ENCODE assay signal across 9 mouse cellular contexts in the genomic region with DNA sequence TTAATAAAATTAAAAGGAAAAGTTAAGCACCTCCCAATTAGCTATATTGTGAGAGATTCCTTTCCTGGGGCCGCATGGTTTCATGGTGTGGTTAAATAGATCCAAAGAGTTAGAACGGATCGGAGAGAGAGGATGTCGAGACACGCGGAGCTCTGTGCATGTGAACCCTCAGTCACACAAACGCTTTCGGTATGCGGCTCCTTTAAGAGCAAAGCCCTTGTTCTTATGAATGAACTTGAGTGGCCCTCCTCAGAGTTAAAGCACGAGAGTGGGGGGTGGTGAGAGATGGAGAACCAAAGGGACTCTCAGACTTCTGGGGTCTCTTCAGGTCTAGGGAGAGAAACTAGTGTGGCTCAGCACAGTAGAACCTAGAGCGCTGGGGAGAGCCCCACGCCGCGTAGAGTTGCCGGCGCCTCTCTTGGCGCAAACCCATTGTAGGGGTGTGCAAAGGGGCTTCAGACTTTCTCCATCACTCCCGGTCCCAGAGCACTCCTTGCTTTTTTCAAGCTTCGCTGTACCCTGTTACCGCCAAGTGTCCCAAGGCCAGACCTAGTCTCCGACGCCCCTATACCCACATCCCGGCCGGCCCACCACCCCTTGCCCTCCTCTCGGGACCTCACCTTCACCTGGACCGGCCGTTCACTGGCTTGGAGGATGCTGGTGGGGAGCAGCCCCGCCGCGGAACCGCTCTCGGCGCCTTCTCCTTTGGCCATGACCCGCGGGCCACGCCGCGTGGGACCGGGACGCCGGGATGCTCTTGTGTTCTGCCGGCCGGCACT. TPM values are rescaled to one million over a fixed set of nuclear protein-coding genes. Genes with fewer than 3 reads are reported as not detected.
DNase-seq lines count a peak whose midpoint lies in the region; ATAC-seq and TF ChIP-seq lines count a peak whose summit lies in the region.
"Had no signal": no experiment of that assay in that cellular context is flagged by ENCODE, and none has a peak within 500 bp of the region (broad histone marks: within the 10 kb centered on the region; RNA-seq: fewer than 3 reads in every experiment).

No protein-coding gene starts in this region.

- no peak for ATAC-seq in heart, embryonic 14.5 days (ENCODE audit: insufficient number of reproducible peaks, insufficient read depth, low FRiP score, low read depth)
- ATAC-seq in liver, embryonic 14.5 days (ENCODE audit: insufficient read depth), result no peak
- ATAC-seq in neural tube, embryonic 15.5 days (ENCODE audit: low FRiP score), result peak; percentile 51

- peak overlapping the region; percentile 61 for H3K9ac ChIP-seq in heart, embryonic 14.5 days (ENCODE audit: low read length)
- no peak overlapping the region for H3K9ac ChIP-seq in liver, embryonic 14.5 days (replicated peaks)
- H3K9ac ChIP-seq in neural tube, embryonic 15.5 days (replicated peaks), result peak overlapping the region; percentile 60

- H3K36me3 ChIP-seq in heart, embryonic 14.5 days (ENCODE audit: control insufficient read depth, insufficient read depth, low read length), result no peaks in the 10 kb centered on the region
- H3K36me3 ChIP-seq in liver, embryonic 14.5 days (replicated peaks; ENCODE audit: control insufficient read depth, insufficient read depth, low read depth), result no peaks in the 10 kb centered on the region
- H3K36me3 ChIP-seq in neural tube, embryonic 15.5 days, result no peaks in the 10 kb centered on the region

- H3K4me3 ChIP-seq in left cerebral cortex, adult 2 months, result peak overlapping the region; percentile 56
- H3K4me3 ChIP-seq in bone marrow, adult 2 months (replicated peaks; ENCODE audit: control insufficient read depth, low read depth, low read length), result peak overlapping the region; percentile 13
- H3K4me3 ChIP-seq in heart, embryonic 14.5 days (ENCODE audit: control insufficient read depth in 1 of 2, insufficient read depth in 1 of 2, low read depth in 1 of 2, low read length in 2 of 2), result peak overlapping the region; percentile 40 to 53
- H3K4me3 ChIP-seq in liver, embryonic 14.5 days (ENCODE audit: insufficient read depth in 1 of 2, low read depth in 2 of 2, low read length in 2 of 2), result peak overlapping the region; percentile 29 to 43; a peak in 3 of 4 replicates
- H3K4me3 ChIP-seq in neural tube, embryonic 15.5 days (replicated peaks), result peak overlapping the region; percentile 59
- H3K4me3 ChIP-seq: erythroblast, embryonic 14.5 days had no signal

- 2% methylated on average over 43 of the region's 43 CpGs for WGBS in bone marrow, adult 2 months
- WGBS in heart, embryonic 14.5 days, result under 1% methylated on average over 43 of the region's 43 CpGs
- WGBS in liver, embryonic 14.5 days (ENCODE audit: insufficient replicate concordance), result under 1% methylated on average over 43 of the region's 43 CpGs
- under 1% methylated on average over 43 of the region's 43 CpGs for WGBS in neural tube, embryonic 15.5 days

- peaks cover 37% of the 10 kb centered on the region for H3K27me3 ChIP-seq in heart, embryonic 14.5 days (ENCODE audit: control insufficient read depth, insufficient read depth, low read length)
- H3K27me3 ChIP-seq in liver, embryonic 14.5 days (ENCODE audit: control insufficient read depth, insufficient read depth, low read length), result peaks cover 42% of the 10 kb centered on the region
- H3K27me3 ChIP-seq in neural tube, embryonic 15.5 days (replicated peaks), result no peaks in the 10 kb centered on the region; the same call in 1 of the 2 replicates

- intact Hi-C loops in left cerebral cortex, adult 2 months (cut with DNase I), result no loop called here
- intact Hi-C loops in left cerebral cortex, postnatal 10 days (cut with DNase I), result no loop called here
- intact Hi-C loops in left cerebral cortex, postnatal 14 days (cut with DNase I), result no loop called here

- DNase-seq in left cerebral cortex, adult 2 months (ENCODE audit: extremely low spot score in 1 of 2, low spot score in 2 of 2), result peak in 1 of 2 experiments; percentile 19
- DNase-seq in left cerebral cortex, postnatal 10 days (ENCODE audit: extremely low spot score in 1 of 2, low spot score in 2 of 2), result no peak
- no peak for DNase-seq in liver, embryonic 14.5 days (ENCODE audit: low read depth in 3 of 3, low spot score in 3 of 3)
- DNase-seq in left cerebral cortex, postnatal 14 days (ENCODE audit: low spot score in 2 of 2), result no peak
- DNase-seq in layer of hippocampus, adult 8-10 months (ENCODE audit: low spot score in 2 of 2), result no peak

- no peak for TF ChIP-seq CTCF in left cerebral cortex, adult 2 months (IDR thresholded peaks at IDR 0.05)
- no peak for TF ChIP-seq CTCF in bone marrow, adult 2 months (IDR thresholded peaks at IDR 0.05; ENCODE audit: control insufficient read depth, insufficient read depth, low read length)
- TF ChIP-seq CTCF in liver, embryonic 14.5 days (IDR thresholded peaks at IDR 0.05; ENCODE audit: low read depth), result no peak

- H3K4me2 ChIP-seq in heart, embryonic 14.5 days (ENCODE audit: low read length), result peak overlapping the region; percentile 98
- peak overlapping the region; percentile 59 for H3K4me2 ChIP-seq in liver, embryonic 14.5 days (ENCODE audit: low read depth)
- peak overlapping the region; percentile 100 for H3K4me2 ChIP-seq in neural tube, embryonic 15.5 days

- H3K27ac ChIP-seq in left cerebral cortex, adult 2 months, result peak overlapping the region; percentile 72
- H3K27ac ChIP-seq in bone marrow, adult 2 months (ENCODE audit: control insufficient read depth, insufficient read depth, low read depth, low read length, poor library complexity), result no peak overlapping the region; the same call in 1 of the 2 replicates
- no peak overlapping the region for H3K27ac ChIP-seq in heart, embryonic 14.5 days (replicated peaks in 1 of 2; ENCODE audit: control insufficient read depth in 1 of 2, insufficient read depth in 1 of 2, low read depth in 2 of 2, low read length in 2 of 2)
- no peak overlapping the region for H3K27ac ChIP-seq in liver, embryonic 14.5 days
- H3K27ac ChIP-seq in neural tube, embryonic 15.5 days (replicated peaks), result peak overlapping the region; percentile 51; the same call in 1 of the 2 replicates

- TF ChIP-seq EP300 in liver, embryonic 14.5 days (IDR thresholded peaks at IDR 0.05; ENCODE audit: low read depth), result no peak

- no peaks in the 10 kb centered on the region for H3K9me3 ChIP-seq in heart, embryonic 14.5 days (ENCODE audit: control insufficient read depth, low read length)
- no peaks in the 10 kb centered on the region for H3K9me3 ChIP-seq in liver, embryonic 14.5 days (ENCODE audit: control insufficient read depth, low read length)
- H3K9me3 ChIP-seq in neural tube, embryonic 15.5 days (replicated peaks), result no peaks in the 10 kb centered on the region

- peaks cover 4% of the 10 kb centered on the region for H3K4me1 ChIP-seq in bone marrow, adult 2 months (ENCODE audit: control insufficient read depth, insufficient read depth, low read length)
- peaks cover 16 to 31% of the 10 kb centered on the region in 2 experiments for H3K4me1 ChIP-seq in heart, embryonic 14.5 days (ENCODE audit: control insufficient read depth in 2 of 2, insufficient read depth in 2 of 2, low read length in 2 of 2)
- H3K4me1 ChIP-seq in liver, embryonic 14.5 days (replicated peaks; ENCODE audit: control insufficient read depth in 2 of 2, insufficient read depth in 2 of 2, low read length in 1 of 2), result peaks cover 0 to 4% of the 10 kb centered on the region in 2 experiments; a peak in 3 of 4 replicates
- H3K4me1 ChIP-seq in neural tube, embryonic 15.5 days, result peaks cover 48% of the 10 kb centered on the region

- no peak for TF ChIP-seq POLR2A in bone marrow, adult 2 months (IDR thresholded peaks at IDR 0.05; ENCODE audit: borderline replicate concordance, control insufficient read depth, low read depth, low read length)

RNA-seq across cellular contexts. Expression of a gene that starts 0.5 kb away (rescaled TPM):
- total RNA-seq in left cerebral cortex, adult 2 months (2021), result 10 to 100 TPM; 35.0 to 39.8 TPM
- total RNA-seq in left cerebral cortex, postnatal 10 days (2021), result 10 to 100 TPM; 47.0 to 58.6 TPM
- polyA plus RNA-seq in bone marrow, adult 2 months (2011; ENCODE audit: insufficient read depth, insufficient read length, low replicate concordance, missing spikeins), result not detected in 2 replicates
- polyA plus RNA-seq in heart, embryonic 14.5 days (2014; fragmentation: Nextera tagmentation; extraction: Ambion mirVana), result 0.38 and 0.42 TPM in 2 replicates
- 0.03 and 0.08 TPM in 2 replicates for polyA plus RNA-seq in liver, embryonic 14.5 days (2012; rRNA removed)
- polyA plus RNA-seq in liver, embryonic 14.5 days (2014; fragmentation: Nextera tagmentation; extraction: Ambion mirVana), result 0.22 TPM in 1 of 2 replicates, not detected in the other
- 23.3 and 29.3 TPM in 2 replicates for polyA plus RNA-seq in neural tube, embryonic 15.5 days (2015; fragmentation: Nextera tagmentation; extraction: Ambion mirVana)
- 10 to 100 TPM; 57.2 to 63.3 TPM for total RNA-seq in left cerebral cortex, postnatal 14 days (2021)
- total RNA-seq in layer of hippocampus, adult 8-10 months (2022), result 10 to 100 TPM; 26.7 to 32.6 (median 30.9) TPM
- polyA plus RNA-seq: erythroblast, embryonic 14.5 days had no signal

RNA-seq across cellular contexts. Expression of a gene that starts 34.9 kb away (rescaled TPM):
- 10 to 100 TPM; 11.3 to 12.0 TPM for total RNA-seq in left cerebral cortex, adult 2 months (2021)
- total RNA-seq in left cerebral cortex, postnatal 10 days (2021), result 10 to 100 TPM; 35.0 to 39.2 TPM
- polyA plus RNA-seq in bone marrow, adult 2 months (2011; ENCODE audit: insufficient read depth, insufficient read length, low replicate concordance, missing spikeins), result 0.40 and 0.60 TPM in 2 replicates
- polyA plus RNA-seq in heart, embryonic 14.5 days (2014; fragmentation: Nextera tagmentation; extraction: Ambion mirVana), result 0.35 and 0.63 TPM in 2 replicates
- 0.37 and 0.53 TPM in 2 replicates for polyA plus RNA-seq in liver, embryonic 14.5 days (2012; rRNA removed)
- 0.44 and 0.52 TPM in 2 replicates for polyA plus RNA-seq in liver, embryonic 14.5 days (2014; fragmentation: Nextera tagmentation; extraction: Ambion mirVana)
- 38.2 and 52.3 TPM in 2 replicates for polyA plus RNA-seq in neural tube, embryonic 15.5 days (2015; fragmentation: Nextera tagmentation; extraction: Ambion mirVana)
- 10 to 100 TPM; 20.6 to 23.4 TPM for total RNA-seq in left cerebral cortex, postnatal 14 days (2021)
- 10 to 100 TPM; 25.0 to 29.0 (median 27.5) TPM for total RNA-seq in layer of hippocampus, adult 8-10 months (2022)

RNA-seq across cellular contexts. Expression of a gene that starts 55.9 kb away (rescaled TPM):
- total RNA-seq in left cerebral cortex, adult 2 months (2021), result 10 to 100 TPM; 17.9 to 21.8 TPM
- total RNA-seq in left cerebral cortex, postnatal 10 days (2021), result 10 to 100 TPM; 21.4 to 26.6 TPM
- polyA plus RNA-seq in bone marrow, adult 2 months (2011; ENCODE audit: insufficient read depth, insufficient read length, low replicate concordance, missing spikeins), result 7.3 and 12.3 TPM in 2 replicates
- polyA plus RNA-seq in heart, embryonic 14.5 days (2014; fragmentation: Nextera tagmentation; extraction: Ambion mirVana), result 11.1 and 12.1 TPM in 2 replicates
- 2.4 and 3.7 TPM in 2 replicates for polyA plus RNA-seq in liver, embryonic 14.5 days (2012; rRNA removed)
- polyA plus RNA-seq in liver, embryonic 14.5 days (2014; fragmentation: Nextera tagmentation; extraction: Ambion mirVana), result 5.2 and 5.3 TPM in 2 replicates
- 21.0 and 21.9 TPM in 2 replicates for polyA plus RNA-seq in neural tube, embryonic 15.5 days (2015; fragmentation: Nextera tagmentation; extraction: Ambion mirVana)
- total RNA-seq in left cerebral cortex, postnatal 14 days (2021), result 10 to 100 TPM; 22.8 to 22.9 TPM
- 10 to 100 TPM; 24.4 to 27.4 (median 26.6) TPM for total RNA-seq in layer of hippocampus, adult 8-10 months (2022)

Comparison
In these comparisons a context has a peak if more than half of its experiments do, and no peak if none do; other contexts are left out.
1. H3K27ac ChIP-seq: peak in left cerebral cortex, adult 2 months (single experiment) and neural tube, embryonic 15.5 days (single experiment); none in bone marrow, adult 2 months (single experiment), heart, embryonic 14.5 days (0 of 2) and liver, embryonic 14.5 days (single experiment).
2. Peak in every context shown above with its lines, with median percentiles within 50 percentile points of each other: H3K4me3 ChIP-seq and H3K4me2 ChIP-seq.